Mouse (Mus musculus) neural tube, embryonic 14.5 days (tissue): ENCODE results near the gene Erlin1. TPM values are rescaled to one million over a fixed set of nuclear protein-coding genes. Genes with fewer than 3 reads are reported as not detected.

Experiments used
- ATAC-seq: fragments of 200-750 bp; cut with Nextera tagmentation; 2 replicates; pipeline ENCODE4 v1.8.0; 2017; ENCODE audit warnings: low read depth, mild to moderate bottlenecking, moderate TSS enrichment, moderate library complexity
- H3K27ac ChIP-seq: fragments of 300-500 bp; sonication (generic); 2 replicates; pipeline ENCODE4 v1.5.1; 2014; ENCODE audit warnings: low read depth, mild to moderate bottlenecking, control low read depth, low read length, moderate library complexity, mixed read lengths
- H3K27me3 ChIP-seq: fragments of 300-500 bp; sonication (generic); 2 replicates; pipeline ENCODE4 v1.6.1; 2014; ENCODE audit warnings: low read length; ENCODE audit not compliant: control insufficient read depth, insufficient read depth
- H3K36me3 ChIP-seq: fragments of 300-500 bp; sonication (generic); 2 replicates; pipeline ENCODE4 v1.6.1; 2014; ENCODE audit warnings: low read length, mixed read lengths; ENCODE audit not compliant: control insufficient read depth, insufficient read depth
- H3K4me1 ChIP-seq: fragments of 300-500 bp; sonication (generic); 2 replicates; pipeline ENCODE4 v1.6.1; 2014; ENCODE audit warnings: low read length; ENCODE audit not compliant: control insufficient read depth, insufficient read depth
- H3K4me2 ChIP-seq: fragments of 300-500 bp; sonication (generic); 2 replicates; pipeline ENCODE4 v1.6.1; 2014; ENCODE audit warnings: mild to moderate bottlenecking, low read depth, low read length, control low read depth
- H3K4me3 ChIP-seq: fragments of 300-500 bp; sonication (generic); 2 replicates; pipeline ENCODE4 v1.5.1; 2014; ENCODE audit warnings: low read depth, low read length, control low read depth, mixed read lengths
- H3K9ac ChIP-seq: fragments of 300-500 bp; sonication (generic); replicated peaks from 2 replicates; pipeline ENCODE4 v1.6.1; 2014; ENCODE audit warnings: low read depth, mild to moderate bottlenecking, control low read depth, low read length, mixed read lengths
- H3K9me3 ChIP-seq: fragments of 300-500 bp; sonication (generic); 2 replicates; pipeline ENCODE4 v1.6.1; 2016; ENCODE audit warnings: low read length; ENCODE audit not compliant: control insufficient read depth
- WGBS: fragments of 180-500 bp; shearing (Covaris S2); extraction: QIAGEN DNeasy Blood & Tissue Kit; methylation state at CpG from one replicate; pipeline ENCODE4 v1.1.7; 2014; 5-methylcytosine and 5-hydroxymethylcytosine counted together
- polyA plus RNA-seq: library from polyadenylated mRNA; unstranded; fragments of >200 nt; fragmentation: Nextera tagmentation; extraction: Ambion mirVana; gene quantifications from 2 replicates; pipeline ENCODE4 v1.2.1, GENCODE M21; 2014

Gene Erlin1
- polyA plus RNA-seq, 1 experiment from 2014 or later = 16.7 TPM

GRCm38 (mm10) chr19:43998101-43998500, 71.5 kb downstream of the Erlin1 start:
- H3K4me2 ChIP-seq = no peak overlapping the region
- no peaks in the 10 kb centered on the region for H3K9me3 ChIP-seq
- no peaks in the 10 kb centered on the region for H3K4me1 ChIP-seq
- no peaks in the 10 kb centered on the region for H3K36me3 ChIP-seq
- 88% methylated on average over 10 of the region's 10 CpGs for WGBS
- no peak overlapping the region for H3K4me3 ChIP-seq
- H3K27me3 ChIP-seq = no peaks in the 10 kb centered on the region
- no peak overlapping the region for H3K9ac ChIP-seq
- ATAC-seq = no peak
- no peak overlapping the region for H3K27ac ChIP-seq

GRCm38 (mm10) chr19:43995427-43995826, 74.2 kb downstream of the Erlin1 start:
- no peaks in the 10 kb centered on the region for H3K36me3 ChIP-seq

GRCm38 (mm10) chr19:43992464-43992863, 77.1 kb downstream of the Erlin1 start:
- 81% methylated on average over 4 of the region's 4 CpGs for whole genome bisulfite sequencing
- no peaks in the 10 kb centered on the region for H3K36me3 ChIP-seq
- no peak overlapping the region for H3K4me3 ChIP-seq
- H3K27me3 ChIP-seq = no peaks in the 10 kb centered on the region
- H3K4me2 ChIP-seq = no peak overlapping the region
- H3K4me1 ChIP-seq = no peaks in the 10 kb centered on the region
- no peak for ATAC-seq
- no peak overlapping the region for H3K27ac ChIP-seq
- H3K9me3 ChIP-seq = no peaks in the 10 kb centered on the region
- no peak overlapping the region for H3K9ac ChIP-seq

More at GRCm38 (mm10) chr19:43995427-43995826, 74.2 kb downstream of the Erlin1 start:
- Histone ChIP-seq H3K9me3 (no peaks in the 10 kb centered on the region), H3K27ac (no peak overlapping the region), H3K9ac (no peak overlapping the region), H3K4me3 (no peak overlapping the region), H3K4me2 (no peak overlapping the region), H3K27me3 (no peaks in the 10 kb centered on the region), H3K4me1 (no peaks in the 10 kb centered on the region)
- 87% methylated on average over 7 of the region's 7 CpGs for WGBS
- ATAC-seq = no peak

- no peak for ATAC-seq
- Histone ChIP-seq H3K4me1 (0 out of 2 replicates have a peak, but pooled peaks cover 4% of the 10 kb centered on the region), H3K9ac (no peak overlapping the region), H3K9me3 (no peaks in the 10 kb centered on the region), H3K4me3 (no peak overlapping the region), H3K27ac (no peak overlapping the region), H3K36me3 (no peaks in the 10 kb centered on the region), H3K4me2 (no peak overlapping the region), H3K27me3 (no peaks in the 10 kb centered on the region)
- WGBS = 81% methylated on average over 8 of the region's 8 CpGs
These were observed 79.2 kb downstream of the Erlin1 start for GRCm38 (mm10) chr19:43990362-43990761.

GRCm38 (mm10) chr19:43986069-43986794, 83.4 kb downstream of the Erlin1 start, which contains the start of gene Cpn1:
Gene Cpn1, minus strand, starts transcription at chr19:43986556.
- H3K27me3 ChIP-seq = no peaks in the 10 kb centered on the region
- peak within 1 kb of the TSS; percentile 28 for H3K4me2 ChIP-seq
- H3K4me3 ChIP-seq = no peak within 1 kb of the TSS
- no peaks in the 10 kb centered on the region for H3K36me3 ChIP-seq
- 5% methylated on average over 30 of the region's 30 CpGs for WGBS
- no peak within 1 kb of the TSS for H3K27ac ChIP-seq
- H3K9ac ChIP-seq = no peak within 1 kb of the TSS
- no peaks in the 10 kb centered on the region for H3K9me3 ChIP-seq
- ATAC-seq = no peak
- H3K4me1 ChIP-seq = 0 out of 2 replicates have a peak, but pooled peaks cover 4% of the 10 kb centered on the region

Other genes starting within 250 kb of the Erlin1 start
- gene Dnmbp, start 129.6 kb downstream of the Erlin1 start, polyA plus RNA-seq = 8.4 and 9.9 TPM in 2 replicates
- 0.32 TPM in 1 of 2 replicates, not detected in the other for gene Cpn1, start 83.2 kb downstream of the Erlin1 start, polyA plus RNA-seq
- not detected in 2 replicates for gene Cyp2c23, start 40.6 kb downstream of the Erlin1 start, polyA plus RNA-seq
- gene Chuk, start 37.7 kb upstream of the Erlin1 start, polyA plus RNA-seq = 68.8 and 70.0 TPM in 2 replicates
- gene Cwf19l1, start 66.1 kb upstream of the Erlin1 start, polyA plus RNA-seq = 32.2 and 35.6 TPM in 2 replicates
- 178 and 189 TPM in 2 replicates for gene Bloc1s2, start 76.7 kb upstream of the Erlin1 start, polyA plus RNA-seq
- gene Pkd2l1, start 122.7 kb upstream of the Erlin1 start, polyA plus RNA-seq = 3.0 and 4.0 TPM in 2 replicates
- 4.0 and 4.3 TPM in 2 replicates for gene Scd3, start 133.5 kb upstream of the Erlin1 start, polyA plus RNA-seq
- gene Scd2, start 223.9 kb upstream of the Erlin1 start, polyA plus RNA-seq = 293 and 373 TPM in 2 replicates